Mouse (Mus musculus) C2C12 (cell line): Measurements from ENCODE around the gene Nsf. TPM values are rescaled to one million over a fixed set of nuclear protein-coding genes. Genes with fewer than 3 reads are reported as not detected.

Experiments
- H3K27me3 ChIP-seq: one replicate; pipeline ENCODE4 v1.6.1; 2011; ENCODE audit not compliant: control insufficient read depth, insufficient read depth, insufficient read length
- H3K36me3 ChIP-seq: one replicate; pipeline ENCODE4 v1.6.1; 2011; ENCODE audit not compliant: control insufficient read depth, insufficient read depth
- H3K4me3 ChIP-seq: one replicate; pipeline ENCODE4 v1.5.1; 2011; ENCODE audit warnings: mild to moderate bottlenecking, control low read depth; ENCODE audit not compliant: poor library complexity, insufficient read depth, severe bottlenecking
- H3K79me2 ChIP-seq: one replicate; pipeline ENCODE4 v1.6.1; 2011; ENCODE audit not compliant: control insufficient read depth, insufficient read depth
- H3K79me3 ChIP-seq: one replicate; pipeline ENCODE4 v1.6.1; 2011; ENCODE audit warnings: low read depth, control low read depth
- H3ac ChIP-seq: one replicate; pipeline ENCODE3; 2011; ENCODE audit warnings: low read depth; ENCODE audit not compliant: control insufficient read depth, insufficient read length
- CEBPB ChIP-seq: IDR thresholded peaks from one replicate; pipeline ENCODE4 v1.6.1; 2011; ENCODE audit warnings: low read depth, mild to moderate bottlenecking, control low read depth, moderate library complexity
- CTCF ChIP-seq: IDR thresholded peaks from one replicate; pipeline ENCODE4 v1.5.1; 2011; ENCODE audit not compliant: control insufficient read depth, insufficient read depth, insufficient read length
- FOSL1 ChIP-seq: IDR thresholded peaks from one replicate; pipeline ENCODE4 v1.8.0; 2011; ENCODE audit warnings: mild to moderate bottlenecking, low read length; ENCODE audit not compliant: poor library complexity, insufficient read depth, severe bottlenecking
- MAX ChIP-seq: IDR thresholded peaks from one replicate; pipeline ENCODE4 v1.6.1; 2011; ENCODE audit warnings: mild to moderate bottlenecking, control low read depth
- MYOD1 ChIP-seq: IDR thresholded peaks from one replicate; pipeline ENCODE4 v1.6.1; 2011; ENCODE audit warnings: low read depth; ENCODE audit not compliant: control insufficient read depth, insufficient read length
- MYOG ChIP-seq: IDR thresholded peaks from one replicate; pipeline ENCODE4 v1.6.1; 2011; ENCODE audit not compliant: control insufficient read depth, insufficient read length; ENCODE audit errors: extremely low read depth
- USF1 ChIP-seq: IDR thresholded peaks from one replicate; pipeline ENCODE4 v1.6.1; 2011; ENCODE audit warnings: low read depth, mild to moderate bottlenecking, control low read depth, moderate library complexity
- polyA plus RNA-seq: library from polyadenylated mRNA; unstranded; fragments of >200 nt; fragmentation: generic; extraction: Trizol; gene quantifications from one replicate; pipeline ENCODE4 v1.2.1, GENCODE M21; 2012; ENCODE audit warnings: missing spikeins

Gene Nsf
- polyA plus RNA-seq, 1 experiment: 25.1 TPM

GRCm38 (mm10) chr11:103854294-103854693 lies 99.6 kb downstream of the Nsf start:
- Histone ChIP-seq H3K27me3 (no peaks in the 10 kb centered on the region), H3ac (no peak overlapping the region), H3K79me3 (no peaks in the 10 kb centered on the region), H3K79me2 (no peaks in the 10 kb centered on the region), H3K4me3 (no peak overlapping the region), H3K36me3 (peaks cover 18% of the 10 kb centered on the region)
- no peak for TF ChIP-seq USF1
- TF ChIP-seq FOSL1: no peak
- TF ChIP-seq CEBPB: no peak
- no peak for TF ChIP-seq MAX
- no peak for TF ChIP-seq MYOD1
- no peak for TF ChIP-seq MYOG
- TF ChIP-seq CTCF: no peak

- Histone ChIP-seq H3K79me2 (no peaks in the 10 kb centered on the region), H3ac (no peak overlapping the region), H3K4me3 (no peak overlapping the region), H3K79me3 (no peaks in the 10 kb centered on the region), H3K36me3 (peaks cover 11% of the 10 kb centered on the region), H3K27me3 (no peaks in the 10 kb centered on the region)
- TF ChIP-seq MAX (no peak), FOSL1 (no peak), CTCF (no peak), CEBPB (no peak), USF1 (no peak), MYOG (no peak), MYOD1 (no peak)
Observed at GRCm38 (mm10) chr11:103853284-103853920, 100.5 kb downstream of the Nsf start.

- TF ChIP-seq FOSL1 (no peak), MAX (no peak), MYOD1 (no peak), USF1 (no peak)
- Histone ChIP-seq H3K79me2 (no peaks in the 10 kb centered on the region), H3K27me3 (no peaks in the 10 kb centered on the region), H3K36me3 (peaks cover 11% of the 10 kb centered on the region), H3K4me3 (no peak overlapping the region), H3K79me3 (no peaks in the 10 kb centered on the region), H3ac (no peak overlapping the region)
Observed at GRCm38 (mm10) chr11:103852590-103853283, 101.1 kb downstream of the Nsf start.

- Histone ChIP-seq H3K79me3 (no peaks in the 10 kb centered on the region), H3ac (no peak overlapping the region), H3K36me3 (peaks cover 6% of the 10 kb centered on the region), H3K4me3 (no peak overlapping the region), H3K27me3 (no peaks in the 10 kb centered on the region), H3K79me2 (no peaks in the 10 kb centered on the region)
- TF ChIP-seq CTCF (no peak), FOSL1 (no peak), MYOD1 (no peak), MYOG (no peak), MAX (no peak), USF1 (no peak), CEBPB (no peak)
Observed at GRCm38 (mm10) chr11:103848287-103848686, 105.6 kb downstream of the Nsf start.

- TF ChIP-seq FOSL1 (no peak), MYOD1 (no peak), MAX (no peak), CEBPB (no peak), USF1 (no peak), MYOG (no peak), CTCF (no peak)
- no peaks in the 10 kb centered on the region for H3K79me3 ChIP-seq
Observed at GRCm38 (mm10) chr11:103840834-103841233, 113.0 kb downstream of the Nsf start.

GRCm38 (mm10) chr11:103838955-103839354 lies 114.9 kb downstream of the Nsf start:
- Histone ChIP-seq H3K79me3 (no peaks in the 10 kb centered on the region), H3K4me3 (no peak overlapping the region), H3ac (no peak overlapping the region), H3K79me2 (no peaks in the 10 kb centered on the region), H3K27me3 (no peaks in the 10 kb centered on the region), H3K36me3 (no peaks in the 10 kb centered on the region)
- no peak for TF ChIP-seq FOSL1
- no peak for TF ChIP-seq MYOG
- TF ChIP-seq USF1: no peak
- no peak for TF ChIP-seq MAX
- TF ChIP-seq CTCF: no peak
- no peak for TF ChIP-seq CEBPB
- TF ChIP-seq MYOD1: no peak

More at GRCm38 (mm10) chr11:103840834-103841233, 113.0 kb downstream of the Nsf start:
- Histone ChIP-seq H3K36me3 (peaks cover 3% of the 10 kb centered on the region), H3K27me3 (no peaks in the 10 kb centered on the region), H3K79me2 (no peaks in the 10 kb centered on the region), H3K4me3 (no peak overlapping the region), H3ac (no peak overlapping the region)
